Comparison of ENCODE assay signal across 8 mouse cellular contexts in genomic region chr11:78826442-78827013, GRCm38 (mm10). TPM values are rescaled to one million over a fixed set of nuclear protein-coding genes. Genes with fewer than 3 reads are reported as not detected.
DNase-seq lines count a peak whose midpoint lies in the region; ATAC-seq and TF ChIP-seq lines count a peak whose summit lies in the region.

Gene Lyrm9, plus strand, starts transcription at chr11:78826584.

- H3K9ac ChIP-seq in embryonic facial prominence, embryonic 13.5 days, result peak within 1 kb of the TSS; percentile 77
- peak within 1 kb of the TSS; percentile 81 for H3K9ac ChIP-seq in heart, adult 2 months (ENCODE audit: low read depth, low read length)
- H3K9ac ChIP-seq in limb, embryonic 13.5 days, result peak within 1 kb of the TSS; percentile 77
- peak within 1 kb of the TSS; percentile 82 for H3K9ac ChIP-seq in midbrain, embryonic 16.5 days (ENCODE audit: low read depth, low read length)

- no peaks in the 10 kb centered on the region for H3K9me3 ChIP-seq in embryonic facial prominence, embryonic 13.5 days
- no peaks in the 10 kb centered on the region for H3K9me3 ChIP-seq in limb, embryonic 13.5 days
- H3K9me3 ChIP-seq in midbrain, embryonic 16.5 days (replicated peaks; ENCODE audit: control insufficient read depth, low read length, poor library complexity, severe bottlenecking), result no peaks in the 10 kb centered on the region

- no peaks in the 10 kb centered on the region for H3K79me2 ChIP-seq in heart, adult 2 months (replicated peaks; ENCODE audit: control insufficient read depth, insufficient read depth, low read length)

- peak within 1 kb of the TSS; percentile 57; the same call in 1 of the 2 replicates for H3K27ac ChIP-seq in embryonic facial prominence, embryonic 13.5 days
- H3K27ac ChIP-seq in heart, adult 2 months, result peak within 1 kb of the TSS; percentile 82
- peak within 1 kb of the TSS; percentile 33; the same call in 1 of the 2 replicates for H3K27ac ChIP-seq in limb, embryonic 13.5 days
- H3K27ac ChIP-seq in midbrain, embryonic 16.5 days (ENCODE audit: low read length), result peak within 1 kb of the TSS; percentile 90

- H3K4me3 ChIP-seq in embryonic facial prominence, embryonic 13.5 days, result peak within 1 kb of the TSS; percentile 65
- peak within 1 kb of the TSS; percentile 94 for H3K4me3 ChIP-seq in heart, adult 2 months
- peak within 1 kb of the TSS; percentile 68 for H3K4me3 ChIP-seq in limb, embryonic 13.5 days
- H3K4me3 ChIP-seq in midbrain, embryonic 16.5 days (ENCODE audit: low read depth, low read length), result peak within 1 kb of the TSS; percentile 69

- TF ChIP-seq CTCF in heart, adult 2 months (IDR thresholded peaks at IDR 0.05), result no peak; the same call in 1 of the 2 replicates

- no peak for TF ChIP-seq EP300 in heart, adult 2 months (IDR thresholded peaks at IDR 0.05; ENCODE audit: insufficient read depth, low read depth, low read length)

- peak; percentile 79 for ATAC-seq in embryonic facial prominence, embryonic 13.5 days (ENCODE audit: insufficient number of reproducible peaks, insufficient read depth, low FRiP score, low TSS enrichment, low read depth)
- ATAC-seq in limb, embryonic 13.5 days (ENCODE audit: low FRiP score, low read depth), result peak; percentile 89
- ATAC-seq in midbrain, embryonic 16.5 days, result peak; percentile 83

- intact Hi-C loops in heart, adult 2 months (cut with DNase I), result loop anchor here (2.0 kb wide), 2 partner anchors 76 to 130 kb away; partner anchors contain the start of genes Ccnq and Nlk

- H3K4me2 ChIP-seq in embryonic facial prominence, embryonic 13.5 days, result peak within 1 kb of the TSS; percentile 84
- peak within 1 kb of the TSS; percentile 88 for H3K4me2 ChIP-seq in limb, embryonic 13.5 days (replicated peaks)
- H3K4me2 ChIP-seq in midbrain, embryonic 16.5 days (ENCODE audit: low read length), result peak within 1 kb of the TSS; percentile 70

- peak; percentile 93 for DNase-seq in 3134 (ENCODE audit: extremely low read depth, insufficient read length, low spot score)
- peak; percentile 97 for DNase-seq in adrenal gland, postnatal 36 days
- DNase-seq in heart, adult 2 months, result peak; percentile 97 to 100
- peak; percentile 90 to 95 for DNase-seq in kidney, adult 8-10 months
- peak; percentile 97 to 99 for DNase-seq in spleen, postnatal 10 days (ENCODE audit: low spot score in 2 of 2)

- TF ChIP-seq POLR2A in heart, adult 2 months (IDR thresholded peaks at IDR 0.05; ENCODE audit: insufficient read depth, low read depth, low read length), result peak; percentile 64

- WGBS in embryonic facial prominence, embryonic 13.5 days, result under 1% methylated on average over 51 of the region's 51 CpGs
- WGBS in heart, adult 2 months, result under 1% methylated on average over 41 of the region's 51 CpGs
- WGBS in limb, embryonic 13.5 days, result under 1% methylated on average over 47 of the region's 51 CpGs
- WGBS in midbrain, embryonic 16.5 days, result under 1% methylated on average over 44 of the region's 51 CpGs

- peaks cover 9% of the 10 kb centered on the region; the same call in 1 of the 2 replicates for H3K27me3 ChIP-seq in embryonic facial prominence, embryonic 13.5 days
- no peaks in the 10 kb centered on the region for H3K27me3 ChIP-seq in heart, adult 2 months (ENCODE audit: control insufficient read depth, insufficient read depth, low read length)
- 0 out of 2 replicates have a peak, but pooled peaks cover 1% of the 10 kb centered on the region for H3K27me3 ChIP-seq in limb, embryonic 13.5 days
- H3K27me3 ChIP-seq in midbrain, embryonic 16.5 days (ENCODE audit: control insufficient read depth, insufficient read depth, low read depth, low read length), result no peaks in the 10 kb centered on the region

- H3K4me1 ChIP-seq in embryonic facial prominence, embryonic 13.5 days, result peaks cover 21% of the 10 kb centered on the region
- no peaks in the 10 kb centered on the region; the same call in 1 of the 2 replicates for H3K4me1 ChIP-seq in heart, adult 2 months (ENCODE audit: control insufficient read depth, insufficient read depth, low read length)
- H3K4me1 ChIP-seq in limb, embryonic 13.5 days, result peaks cover 25% of the 10 kb centered on the region
- H3K4me1 ChIP-seq in midbrain, embryonic 16.5 days (ENCODE audit: control insufficient read depth, insufficient read depth, low read length), result peaks cover 25% of the 10 kb centered on the region

- H3K36me3 ChIP-seq in embryonic facial prominence, embryonic 13.5 days, result no peaks in the 10 kb centered on the region
- H3K36me3 ChIP-seq in heart, adult 2 months (ENCODE audit: control insufficient read depth, insufficient read depth, low read length), result no peaks in the 10 kb centered on the region
- no peaks in the 10 kb centered on the region for H3K36me3 ChIP-seq in limb, embryonic 13.5 days
- H3K36me3 ChIP-seq in midbrain, embryonic 16.5 days (ENCODE audit: control insufficient read depth, insufficient read depth, low read length), result no peaks in the 10 kb centered on the region

RNA-seq across cellular contexts. Expression of gene Lyrm9, which starts in this region (rescaled TPM):
- 10 to 100 TPM; 36.7 to 55.7 TPM for total RNA-seq in adrenal gland, postnatal 36 days (2021)
- polyA plus RNA-seq in embryonic facial prominence, embryonic 13.5 days (2015; fragmentation: Nextera tagmentation; extraction: Ambion mirVana), result 11.1 and 11.8 TPM in 2 replicates
- total RNA-seq in heart, adult 2 months (2021), result 10 to 100 TPM; 35.4 to 37.1 TPM
- polyA plus RNA-seq in heart, adult 2 months (2012; rRNA removed), result 40.4 and 45.3 TPM in 2 replicates
- 14.5 and 14.6 TPM in 2 replicates for polyA plus RNA-seq in limb, embryonic 13.5 days (2015; fragmentation: Nextera tagmentation; extraction: Ambion mirVana)
- 40.6 and 47.9 TPM in 2 replicates for polyA plus RNA-seq in midbrain, embryonic 16.5 days (2015; fragmentation: Nextera tagmentation; extraction: Ambion mirVana)

Comparison
In these comparisons a context has a peak if more than half of its experiments do, and no peak if none do; other contexts are left out.
1. Peak in every context shown above with its lines: DNase-seq, ATAC-seq, H3K4me3 ChIP-seq and H3K27ac ChIP-seq.
2. H3K27ac ChIP-seq: peak in every context shown above with its lines; median percentile 90 in midbrain, embryonic 16.5 days; 82 in heart, adult 2 months; 57 in embryonic facial prominence, embryonic 13.5 days; 33 in limb, embryonic 13.5 days.